18 mouse cellular contexts compared by ENCODE assay signal in genomic region chr2:168441494-168441893, GRCm38 (mm10).
DNase-seq lines count a peak whose midpoint lies in the region; ATAC-seq and TF ChIP-seq lines count a peak whose summit lies in the region.
"Had no signal": no experiment of that assay in that cellular context is flagged by ENCODE, and none has a peak within 500 bp of the region (broad histone marks: within the 10 kb centered on the region; RNA-seq: fewer than 3 reads in every experiment).

No protein-coding gene starts in this region.

- no peak for TF ChIP-seq POLR2A in testis, adult 2 months (IDR thresholded peaks at IDR 0.05; ENCODE audit: control insufficient read depth, low read depth, low read length)

- H3K27me3 ChIP-seq in testis, adult 2 months (ENCODE audit: control insufficient read depth, insufficient read depth, low read length) = no peaks in the 10 kb centered on the region

- H3K4me3 ChIP-seq in layer of hippocampus, adult 2 months = no peak overlapping the region
- H3K4me3 ChIP-seq in testis, adult 2 months (ENCODE audit: control insufficient read depth, low read depth, low read length) = no peak overlapping the region
- H3K4me3 ChIP-seq: embryonic facial prominence, embryonic 10.5 days; heart, embryonic 13.5 days; megakaryocyte, embryonic 14.5 days had no signal

- H3K4me1 ChIP-seq in testis, adult 2 months (ENCODE audit: control insufficient read depth, insufficient read depth, low read length) = peaks cover 8% of the 10 kb centered on the region; the same call in 1 of the 2 replicates
- H3K4me1 ChIP-seq: heart, embryonic 13.5 days had no signal

- H3K36me3 ChIP-seq in testis, adult 2 months (ENCODE audit: control insufficient read depth, insufficient read depth, low read length) = no peaks in the 10 kb centered on the region
- H3K36me3 ChIP-seq: embryonic facial prominence, embryonic 10.5 days; heart, embryonic 13.5 days had no signal

- peak overlapping the region; percentile 82 for H3K27ac ChIP-seq in layer of hippocampus, adult 2 months
- no peak overlapping the region for H3K27ac ChIP-seq in testis, adult 2 months (ENCODE audit: control insufficient read depth, insufficient read depth, low read depth, low read length)
- H3K27ac ChIP-seq: embryonic facial prominence, embryonic 10.5 days; heart, embryonic 13.5 days had no signal

- DNase-seq in cerebellum, postnatal 10 days = peak; percentile 57 to 73
- DNase-seq in cerebellum, adult 8-10 months = no peak
- no peak for DNase-seq in layer of hippocampus, adult 2 months (ENCODE audit: low spot score in 2 of 2)
- no peak for DNase-seq in layer of hippocampus, postnatal 36 days
- no peak for DNase-seq in testis, postnatal 14 days (ENCODE audit: low spot score)
- DNase-seq in kidney, postnatal 36 days = no peak
- DNase-seq: adrenal gland, postnatal 25 days; heart, adult 11 months; heart, postnatal 4 days; kidney, adult 8-10 months; lung, postnatal 10 days; thymus, postnatal 25 days had no signal

- peak; percentile 57 for TF ChIP-seq CTCF in layer of hippocampus, adult 2 months (conservative IDR thresholded peaks at IDR 0.05)
- TF ChIP-seq CTCF in testis, adult 2 months (IDR thresholded peaks at IDR 0.05; ENCODE audit: control insufficient read depth, insufficient read depth, insufficient replicate concordance, low read depth, low read length) = peak; percentile 65; the same call in 1 of the 2 replicates

- ATAC-seq in monocyte, adult 5-6 weeks (replicated peaks; ENCODE audit: insufficient number of reproducible peaks, low FRiP score, low TSS enrichment, poor library complexity, severe bottlenecking) = no peak
- ATAC-seq: activated CD4-positive, CD25-positive, alpha-beta regulatory T cell, adult 4 months had no signal

Comparison
In these comparisons a context has a peak if more than half of its experiments do, and no peak if none do; other contexts are left out.
1. DNase-seq: peak in cerebellum, postnatal 10 days (2 of 2); none in cerebellum, adult 8-10 months (single experiment), layer of hippocampus, adult 2 months (0 of 2), layer of hippocampus, postnatal 36 days (0 of 2), testis, postnatal 14 days (single experiment) and kidney, postnatal 36 days (0 of 2).